Mouse (Mus musculus): Measurements from ENCODE around the gene Nat8f1.
"Not testable (repeated sequence)": the region's sequence is repeated elsewhere in the genome, so short reads cannot be mapped to it uniquely, and the experiment has no call there.

Gene Nat8f1

GRCm38 (mm10) chr6:85915539-85916513 lies at the start of gene Nat8f1:
Gene Nat8f1, minus strand, starts transcription at chr6:85915687.
- DNase-seq, result peak; percentile 94

GRCm38 (mm10) chr6:85961101-85962091 lies 45.9 kb upstream of the Nat8f1 start, which contains the start of gene Dusp11:
Gene Dusp11, minus strand, starts transcription at chr6:85961667.
- DNase-seq, result peak; percentile 92

- DNase-seq, result no peak
Observed at GRCm38 (mm10) chr6:85957581-85957980, 42.1 kb upstream of the Nat8f1 start.

- DNase-seq, result peak; percentile 65
Observed at GRCm38 (mm10) chr6:85948549-85948948, 33.1 kb upstream of the Nat8f1 start.

GRCm38 (mm10) chr6:85942469-85942868 lies 27.0 kb upstream of the Nat8f1 start:
- DNase-seq, result no peak

GRCm38 (mm10) chr6:85938701-85939100 lies 23.2 kb upstream of the Nat8f1 start:
- DNase-seq, result no peak

- peak; percentile 82 for DNase-seq
Observed at GRCm38 (mm10) chr6:85936508-85937465, 21.3 kb upstream of the Nat8f1 start.

- DNase-seq, result no peak
Observed at GRCm38 (mm10) chr6:85935646-85936045, 20.2 kb upstream of the Nat8f1 start.

- DNase-seq, result no peak
Observed at GRCm38 (mm10) chr6:85934047-85934446, 18.6 kb upstream of the Nat8f1 start.

GRCm38 (mm10) chr6:85929312-85929711 lies 13.8 kb upstream of the Nat8f1 start:
- DNase-seq, result no peak

GRCm38 (mm10) chr6:85927476-85928464 lies 12.3 kb upstream of the Nat8f1 start:
- no peak for DNase-seq

- DNase-seq, result no peak
Observed at GRCm38 (mm10) chr6:85926709-85927108, 11.2 kb upstream of the Nat8f1 start.

- DNase-seq, result no peak
Observed at GRCm38 (mm10) chr6:85923643-85924042, 8.2 kb upstream of the Nat8f1 start.

GRCm38 (mm10) chr6:85919401-85919800 lies 3.9 kb upstream of the Nat8f1 start:
- DNase-seq, result no peak

- DNase-seq, result not testable (repeated sequence)
Observed at GRCm38 (mm10) chr6:85918341-85918740, 2.9 kb upstream of the Nat8f1 start.

- DNase-seq, result no peak
Observed at GRCm38 (mm10) chr6:85916596-85916995, 1.1 kb upstream of the Nat8f1 start.

GRCm38 (mm10) chr6:85915141-85915538 lies 347 bp downstream of the Nat8f1 start:
- no peak for DNase-seq

- no peak for DNase-seq
Observed at GRCm38 (mm10) chr6:85911587-85911986, 3.9 kb downstream of the Nat8f1 start, which contains the start of gene Tprkb. Gene Tprkb, plus strand, starts transcription at chr6:85911865.

- DNase-seq, result no peak
Observed at GRCm38 (mm10) chr6:85909704-85910103, 5.8 kb downstream of the Nat8f1 start.

- no peak for DNase-seq
Observed at GRCm38 (mm10) chr6:85908341-85908740, 7.1 kb downstream of the Nat8f1 start.

Data from layer of hippocampus, adult 9-11 months (tissue).